Mouse (Mus musculus): ENCODE results near the gene Otol1. TPM values are rescaled to one million over a fixed set of nuclear protein-coding genes. Genes with fewer than 3 reads are reported as not detected.

Gene Otol1
- polyA plus RNA-seq, 1 experiment from 2014 or later = not detected

Other genes starting within 250 kb of the Otol1 start
- not detected in 2 replicates for gene Sptssb, start 147.7 kb upstream of the Otol1 start, polyA plus RNA-seq (2016; fragmentation: Nextera tagmentation; extraction: Ambion mirVana)